Mouse (Mus musculus) large intestine, adult 2 months (tissue): ENCODE measurements around the gene Shcbp1. TPM values are rescaled to one million over a fixed set of nuclear protein-coding genes. Genes with fewer than 3 reads are reported as not detected.
"Not testable (repeated sequence)": the region's sequence is repeated elsewhere in the genome, so short reads cannot be mapped to it uniquely, and the experiment has no call there.

ENCODE experiments used
- DNase-seq: peaks from one replicate; pipeline ENCODE4 v3.0.0-alpha.2; 2012; ENCODE audit warnings: low read depth, low spot score
- WGBS: fragments of 180-500 bp; shearing (Covaris S2); methylation state at CpG from one replicate; pipeline ENCODE4 v1.1.7; 2018; 5-methylcytosine and 5-hydroxymethylcytosine counted together
- polyA plus RNA-seq: library from polyadenylated mRNA; depleted of rRNA; stranded (reverse); fragments of >200 nt; gene quantifications from 2 replicates; pipeline ENCODE4 v1.2.3, GENCODE M21; 2012; rRNA removed

Shcbp1 gene
- polyA plus RNA-seq: 3.1 TPM in 2 replicates

- 2% methylated on average over 29 of the region's 29 CpGs for WGBS
- DNase-seq: peak; percentile 75
Measured at GRCm38 (mm10) chr8:4779254-4780055, at the start of gene Shcbp1. TSS of gene Shcbp1 (minus strand) at chr8:4779567.

GRCm38 (mm10) chr8:4808831-4809230, 29.5 kb upstream of the Shcbp1 start:
- no peak for DNase-seq
- WGBS: 73% methylated on average over 4 of the region's 4 CpGs

GRCm38 (mm10) chr8:4800524-4801122, 21.3 kb upstream of the Shcbp1 start:
- DNase-seq: no peak
- WGBS: 53% methylated on average over 19 of the region's 19 CpGs

GRCm38 (mm10) chr8:4778266-4778665, 1.1 kb downstream of the Shcbp1 start:
- WGBS: 44% methylated on average over 6 of the region's 6 CpGs
- no peak for DNase-seq

GRCm38 (mm10) chr8:4764751-4765150, 14.6 kb downstream of the Shcbp1 start:
- no peak for DNase-seq
- WGBS: 92% methylated on average over 4 of the region's 4 CpGs

GRCm38 (mm10) chr8:4753048-4753447, 26.3 kb downstream of the Shcbp1 start:
- WGBS: 90% methylated on average over 5 of the region's 5 CpGs
- no peak for DNase-seq

GRCm38 (mm10) chr8:4730942-4731341, 48.4 kb downstream of the Shcbp1 start:
- DNase-seq: no peak
- 67% methylated on average over 1 of the region's 1 CpGs for WGBS

GRCm38 (mm10) chr8:4715546-4715945, 63.8 kb downstream of the Shcbp1 start:
- 43% methylated on average over 2 of the region's 2 CpGs for WGBS
- no peak for DNase-seq

GRCm38 (mm10) chr8:4708346-4708745, 71.0 kb downstream of the Shcbp1 start:
- not testable (repeated sequence) for DNase-seq
- WGBS: 70% methylated on average over 5 of the region's 5 CpGs

GRCm38 (mm10) chr8:4707916-4708315, 71.5 kb downstream of the Shcbp1 start:
- DNase-seq: not testable (repeated sequence)
- 78% methylated on average over 7 of the region's 7 CpGs for WGBS

GRCm38 (mm10) chr8:4691634-4692033, 87.7 kb downstream of the Shcbp1 start:
- no peak for DNase-seq
- 38% methylated on average over 1 of the region's 1 CpGs for WGBS

Other genes with a start within 250 kb of the Shcbp1 start
- 0.87 and 0.96 TPM in 2 replicates for gene Zfp958, start 166.4 kb downstream of the Shcbp1 start, polyA plus RNA-seq